Mouse (Mus musculus) heart, adult 2 months (tissue): ENCODE measurements around the gene Acvrl1.

Experiments used
- CTCF ChIP-seq: fragments of 200-600 bp; IDR thresholded peaks from 2 replicates; pipeline ENCODE4 v1.8.1; 2022; ENCODE audit warnings: antibody characterized with exemption, mild to moderate bottlenecking, moderate library complexity
- EP300 ChIP-seq: fragments of 200-500 bp; IDR thresholded peaks from 2 replicates; pipeline ENCODE4 v1.6.1; 2011; ENCODE audit warnings: low read depth, low read length, control low read depth; ENCODE audit not compliant: insufficient read depth
- POLR2A ChIP-seq: fragments of 200-500 bp; IDR thresholded peaks from 2 replicates; pipeline ENCODE4 v1.6.1; 2011; ENCODE audit warnings: mild to moderate bottlenecking, low read depth, low read length, control low read depth; ENCODE audit not compliant: insufficient read depth

GRCm38 (mm10) chr15:101142672-101143071 is 14.3 kb downstream of the Acvrl1 start:
- no peak for TF ChIP-seq CTCF
- no peak for TF ChIP-seq POLR2A
- no peak for TF ChIP-seq EP300
